Mouse (Mus musculus) ES-Bruce4 (cell line): ENCODE data around the gene AU018091. TPM values are rescaled to one million over a fixed set of nuclear protein-coding genes. Genes with fewer than 3 reads are reported as not detected.
A peak's percentile ranks its signal among the peaks of the same experiment; 100 is the strongest.

Experiments
- H3K27ac ChIP-seq: 2 replicates; pipeline ENCODE4 v1.5.1; 2012; ENCODE audit warnings: low read length, inconsistent platforms; ENCODE audit not compliant: insufficient read depth
- H3K27me3 ChIP-seq: 2 replicates; pipeline ENCODE4 v1.6.1; 2012; ENCODE audit warnings: mild to moderate bottlenecking, low read length, inconsistent platforms; ENCODE audit not compliant: control insufficient read depth, poor library complexity, insufficient read depth, severe bottlenecking
- H3K36me3 ChIP-seq: 2 replicates; pipeline ENCODE4 v1.6.1; 2012; ENCODE audit warnings: inconsistent platforms, mild to moderate bottlenecking, low read length, moderate library complexity; ENCODE audit not compliant: control insufficient read depth, poor library complexity, insufficient read depth, severe bottlenecking
- H3K4me1 ChIP-seq: one replicate; pipeline ENCODE4 v1.8.1; 2011; ENCODE audit warnings: low read length; ENCODE audit not compliant: control insufficient read depth, insufficient read depth
- H3K4me3 ChIP-seq: 2 replicates; pipeline ENCODE4 v1.5.1; 2011; ENCODE audit warnings: low read depth, mild to moderate bottlenecking, low read length
- H3K9ac ChIP-seq: 2 replicates; pipeline ENCODE4 v1.6.1; 2012; ENCODE audit warnings: low read depth, mild to moderate bottlenecking, inconsistent platforms; ENCODE audit not compliant: poor library complexity, severe bottlenecking
- H3K9me3 ChIP-seq: replicated peaks from 2 replicates; pipeline ENCODE4 v1.6.1; 2012; ENCODE audit warnings: mild to moderate bottlenecking, low read length, inconsistent platforms; ENCODE audit not compliant: control insufficient read depth, poor library complexity, insufficient read depth, severe bottlenecking
- CTCF ChIP-seq: IDR thresholded peaks from one replicate; pipeline ENCODE4 v1.8.1; 2011; ENCODE audit warnings: low read depth, low read length
- EP300 ChIP-seq: IDR thresholded peaks from 2 replicates; pipeline ENCODE4 v1.6.1; 2011; ENCODE audit warnings: low read depth, low read length; ENCODE audit not compliant: insufficient read depth
- POLR2A ChIP-seq: IDR thresholded peaks from one replicate; pipeline ENCODE4 v1.8.1; 2011; ENCODE audit warnings: low read length; ENCODE audit not compliant: insufficient read depth
- polyA plus RNA-seq: library from polyadenylated mRNA; stranded (reverse); fragments of >200 nt; gene quantifications from 2 replicates; pipeline ENCODE4 v1.2.4, GENCODE M21; 2011; ENCODE audit warnings: low read depth; ENCODE audit not compliant: missing spikeins, insufficient read depth, insufficient read length

Gene AU018091
- polyA plus RNA-seq, 1 experiment, result 64.8 TPM

GRCm38 (mm10) chr7:3211518-3211917 lies 42.5 kb upstream of the AU018091 start:
- no peak for TF ChIP-seq CTCF
- TF ChIP-seq POLR2A, result no peak
- TF ChIP-seq EP300, result peak; percentile 87
- Histone ChIP-seq H3K4me1 (peaks cover 6% of the 10 kb centered on the region), H3K9ac (peak overlapping the region; percentile 43), H3K4me3 (peak overlapping the region; percentile 20; the same call in 1 of the 2 replicates), H3K27me3 (no peaks in the 10 kb centered on the region), H3K36me3 (no peaks in the 10 kb centered on the region), H3K27ac (peak overlapping the region; percentile 100), H3K9me3 (peaks cover 2% of the 10 kb centered on the region; the same call in 1 of the 2 replicates)

GRCm38 (mm10) chr7:3210605-3211004 lies 41.6 kb upstream of the AU018091 start:
- Histone ChIP-seq H3K9me3 (peaks cover 2% of the 10 kb centered on the region; the same call in 1 of the 2 replicates), H3K27me3 (no peaks in the 10 kb centered on the region), H3K27ac (peak overlapping the region; percentile 100), H3K9ac (peak overlapping the region; percentile 43), H3K4me1 (peaks cover 7% of the 10 kb centered on the region), H3K4me3 (no peak overlapping the region), H3K36me3 (no peaks in the 10 kb centered on the region)
- TF ChIP-seq POLR2A (no peak), CTCF (no peak), EP300 (peak; percentile 45; the same call in 1 of the 2 replicates)

- peaks cover 2% of the 10 kb centered on the region; the same call in 1 of the 2 replicates for H3K9me3 ChIP-seq
- H3K36me3 ChIP-seq, result no peaks in the 10 kb centered on the region
- H3K4me1 ChIP-seq, result peaks cover 4% of the 10 kb centered on the region
- no peaks in the 10 kb centered on the region for H3K27me3 ChIP-seq
- TF ChIP-seq EP300, result peak; percentile 100
- no peak for TF ChIP-seq POLR2A
- TF ChIP-seq CTCF, result no peak
- no peak overlapping the region for H3K4me3 ChIP-seq
- peak overlapping the region; percentile 77 for H3K9ac ChIP-seq
- peak overlapping the region; percentile 100 for H3K27ac ChIP-seq
Measured at GRCm38 (mm10) chr7:3206520-3206919, 37.5 kb upstream of the AU018091 start.

GRCm38 (mm10) chr7:3204628-3205027 lies 35.6 kb upstream of the AU018091 start:
- H3K9me3 ChIP-seq, result peaks cover 2% of the 10 kb centered on the region; the same call in 1 of the 2 replicates
- no peak overlapping the region for H3K4me3 ChIP-seq
- peak overlapping the region; percentile 62 for H3K9ac ChIP-seq
- no peaks in the 10 kb centered on the region for H3K27me3 ChIP-seq
- no peak for TF ChIP-seq POLR2A
- TF ChIP-seq CTCF, result no peak
- no peak for TF ChIP-seq EP300
- no peaks in the 10 kb centered on the region for H3K36me3 ChIP-seq
- H3K4me1 ChIP-seq, result peaks cover 7% of the 10 kb centered on the region
- H3K27ac ChIP-seq, result peak overlapping the region; percentile 99

GRCm38 (mm10) chr7:3203890-3204289 lies 34.9 kb upstream of the AU018091 start:
- no peaks in the 10 kb centered on the region for H3K9me3 ChIP-seq
- peak overlapping the region; percentile 63 for H3K9ac ChIP-seq
- no peaks in the 10 kb centered on the region for H3K36me3 ChIP-seq
- no peaks in the 10 kb centered on the region for H3K27me3 ChIP-seq
- H3K4me1 ChIP-seq, result peaks cover 7% of the 10 kb centered on the region
- peak overlapping the region; percentile 99 for H3K27ac ChIP-seq
- TF ChIP-seq POLR2A (no peak), CTCF (no peak), EP300 (peak; percentile 61)
- H3K4me3 ChIP-seq, result no peak overlapping the region

- H3K9me3 ChIP-seq, result no peaks in the 10 kb centered on the region
- H3K4me3 ChIP-seq, result no peak overlapping the region
Measured at GRCm38 (mm10) chr7:3201134-3201705, 32.2 kb upstream of the AU018091 start.

More at GRCm38 (mm10) chr7:3201134-3201705, 32.2 kb upstream of the AU018091 start:
- Histone ChIP-seq H3K27me3 (no peaks in the 10 kb centered on the region), H3K9ac (peak overlapping the region; percentile 60), H3K27ac (peak overlapping the region; percentile 99), H3K36me3 (no peaks in the 10 kb centered on the region), H3K4me1 (peaks cover 7% of the 10 kb centered on the region)
- TF ChIP-seq EP300, result peak; percentile 99
- TF ChIP-seq POLR2A, result no peak
